Mouse (Mus musculus) liver, embryonic 14.5 days (tissue): ENCODE measurements around the gene F2rl3. TPM values are rescaled to one million over a fixed set of nuclear protein-coding genes. Genes with fewer than 3 reads are reported as not detected.

Source experiments
- ATAC-seq: fragments of 200-750 bp; cut with Nextera tagmentation; 2 replicates; pipeline ENCODE4 v1.8.0; 2017; ENCODE audit warnings: moderate number of reproducible peaks, mild to moderate bottlenecking, moderate library complexity; ENCODE audit not compliant: insufficient read depth
- DNase-seq, 3 experiments: peaks; one replicate each; pipeline ENCODE4 v3.0.0-alpha.2; 2012 to 2013; ENCODE audit warnings: low read depth in 3 of 3, low spot score in 3 of 3
- H3K27ac ChIP-seq: fragments of 300-500 bp; sonication (generic); 2 replicates; pipeline ENCODE4 v1.5.1; 2014; ENCODE audit warnings: moderate library complexity, mild to moderate bottlenecking, control low read depth, inconsistent platforms
- H3K27me3 ChIP-seq: fragments of 300-500 bp; sonication (generic); 2 replicates; pipeline ENCODE4 v1.6.1; 2014; ENCODE audit warnings: mild to moderate bottlenecking, low read length, moderate library complexity; ENCODE audit not compliant: control insufficient read depth, insufficient read depth
- H3K36me3 ChIP-seq: fragments of 300-500 bp; sonication (generic); replicated peaks from 2 replicates; pipeline ENCODE4 v1.6.1; 2014; ENCODE audit warnings: low read depth; ENCODE audit not compliant: control insufficient read depth, insufficient read depth
- H3K4me1 ChIP-seq, 2 experiments: fragments of 200-500 bp in 1 of 2; fragments of 300-500 bp in 1 of 2; sonication (generic) in 1 of 2; replicated peaks; 2 replicates each; pipeline ENCODE4 v1.6.1; 2012 to 2014; ENCODE audit warnings: antibody characterized with exemption in 1 of 2, inconsistent platforms in 1 of 2, low read length in 1 of 2; ENCODE audit not compliant: control insufficient read depth in 2 of 2, insufficient read depth in 2 of 2
- H3K4me2 ChIP-seq: fragments of 300-500 bp; sonication (generic); 2 replicates; pipeline ENCODE4 v1.6.1; 2014; ENCODE audit warnings: low read depth, mild to moderate bottlenecking, control low read depth, moderate library complexity
- H3K4me3 ChIP-seq, 2 experiments: fragments of 200-500 bp in 1 of 2; fragments of 300-500 bp in 1 of 2; sonication (generic) in 1 of 2; 2 replicates each; pipeline ENCODE4 v1.5.1; 2012 to 2014; ENCODE audit warnings: low read depth in 2 of 2, low read length in 2 of 2, mild to moderate bottlenecking in 2 of 2, control low read depth in 1 of 2, inconsistent platforms in 1 of 2, moderate library complexity in 1 of 2; ENCODE audit not compliant: insufficient read depth in 1 of 2
- H3K9ac ChIP-seq: fragments of 300-500 bp; sonication (generic); replicated peaks from 2 replicates; pipeline ENCODE4 v1.6.1; 2014; ENCODE audit warnings: mild to moderate bottlenecking, control low read depth, moderate library complexity
- H3K9me3 ChIP-seq: fragments of 300-500 bp; sonication (generic); 2 replicates; pipeline ENCODE4 v1.6.1; 2016; ENCODE audit warnings: low read length, mixed read lengths; ENCODE audit not compliant: control insufficient read depth
- CTCF ChIP-seq: IDR thresholded peaks from 2 replicates; pipeline ENCODE4 v1.5.1; 2016; ENCODE audit warnings: antibody characterized with exemption, low read depth, control low read depth
- EP300 ChIP-seq: IDR thresholded peaks from 2 replicates; pipeline ENCODE4 v1.6.1; 2016; ENCODE audit warnings: antibody characterized with exemption, low read depth
- WGBS: fragments of 180-500 bp; shearing (Covaris S2); extraction: QIAGEN DNeasy Blood & Tissue Kit; methylation state at CpG from one replicate; pipeline ENCODE4 v1.1.7; 2014; ENCODE audit not compliant: insufficient replicate concordance; 5-methylcytosine and 5-hydroxymethylcytosine counted together
- polyA plus RNA-seq, 2 experiments: library from polyadenylated mRNA; depleted of rRNA in 1 of 2; stranded (reverse) in 1 of 2; unstranded in 1 of 2; fragments of >200 nt; fragmentation: Nextera tagmentation in 1 of 2; extraction: Ambion mirVana in 1 of 2; gene quantifications; 2 replicates each; pipeline versions ENCODE4 v1.2.1 to v1.2.3; 2012 to 2014

The F2rl3 gene
- polyA plus RNA-seq, 2 experiments, result 2.8 to 3.9 TPM

DNA sequence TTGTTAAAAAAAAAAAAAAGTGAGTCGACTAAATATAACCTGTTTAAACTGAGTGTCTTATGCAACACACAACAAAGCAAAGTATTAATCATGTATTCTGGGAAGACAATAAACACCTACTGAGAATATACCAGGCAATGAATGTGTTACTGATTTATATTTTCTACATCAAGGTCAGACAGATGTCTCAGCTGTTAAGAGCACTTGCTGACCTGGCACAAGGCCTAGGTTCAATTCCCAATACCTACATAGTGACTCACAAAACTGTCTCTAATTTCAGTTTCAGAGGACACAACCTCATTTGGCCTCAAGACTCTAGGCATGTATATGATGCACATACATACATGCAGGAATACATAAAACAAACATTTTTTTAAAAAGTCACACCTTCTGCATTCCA, 16.1 kb downstream of the F2rl3 start:
- H3K4me1 ChIP-seq, result no peaks in the 10 kb centered on the region
- DNase-seq (no peak), ATAC-seq (no peak)
- H3K4me3 ChIP-seq, result no peak overlapping the region
- H3K9me3 ChIP-seq, result no peaks in the 10 kb centered on the region
- no peak overlapping the region for H3K27ac ChIP-seq
- H3K27me3 ChIP-seq, result no peaks in the 10 kb centered on the region
- no peak overlapping the region for H3K9ac ChIP-seq
- H3K4me2 ChIP-seq, result no peak overlapping the region
- H3K36me3 ChIP-seq, result no peaks in the 10 kb centered on the region
- TF ChIP-seq EP300, result no peak
- no peak for TF ChIP-seq CTCF
- WGBS, result 44% methylated on average over 1 of the region's 1 CpGs

DNA sequence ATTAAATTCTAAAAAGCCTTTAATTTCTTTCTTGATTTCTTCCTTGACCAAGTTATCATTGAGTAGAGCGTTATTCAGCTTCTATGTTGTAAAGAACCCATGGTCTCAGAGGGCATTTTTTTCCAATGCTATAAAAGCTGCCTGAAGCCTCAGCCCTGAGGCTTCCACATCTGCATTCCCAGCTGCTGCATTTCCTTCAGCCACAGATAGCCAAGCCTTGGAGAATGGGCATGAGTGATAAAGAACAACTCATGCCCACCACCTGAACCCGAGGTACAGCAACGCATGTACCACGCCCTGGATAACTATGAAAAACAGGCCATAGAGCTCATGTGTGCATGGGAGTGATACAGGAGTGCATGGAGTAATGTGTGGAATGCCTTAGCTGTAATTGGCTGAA, 19.0 kb downstream of the F2rl3 start:
- Histone ChIP-seq H3K4me1 (no peaks in the 10 kb centered on the region), H3K9me3 (no peaks in the 10 kb centered on the region), H3K27ac (no peak overlapping the region), H3K36me3 (no peaks in the 10 kb centered on the region), H3K4me3 (no peak overlapping the region), H3K27me3 (no peaks in the 10 kb centered on the region), H3K4me2 (no peak overlapping the region), H3K9ac (no peak overlapping the region)
- ATAC-seq, result no peak
- WGBS, result 78% methylated on average over 4 of the region's 4 CpGs
- no peak for TF ChIP-seq EP300
- no peak for TF ChIP-seq CTCF
- DNase-seq, result no peak

GRCm38 (mm10) chr8:72801583-72801982, 39.9 kb downstream of the F2rl3 start:
- Histone ChIP-seq H3K9me3 (no peaks in the 10 kb centered on the region), H3K36me3 (no peaks in the 10 kb centered on the region), H3K9ac (no peak overlapping the region), H3K27me3 (no peaks in the 10 kb centered on the region), H3K27ac (no peak overlapping the region), H3K4me1 (no peaks in the 10 kb centered on the region), H3K4me2 (no peak overlapping the region), H3K4me3 (no peak overlapping the region)
- ATAC-seq, result no peak
- TF ChIP-seq CTCF, result no peak
- no peak for TF ChIP-seq EP300
- WGBS, result 57% methylated on average over 2 of the region's 2 CpGs
- no peak for DNase-seq

- no peak overlapping the region for H3K4me2 ChIP-seq
- H3K9ac ChIP-seq, result no peak overlapping the region
- no peaks in the 10 kb centered on the region for H3K27me3 ChIP-seq
- no peaks in the 10 kb centered on the region for H3K36me3 ChIP-seq
- no peaks in the 10 kb centered on the region for H3K4me1 ChIP-seq
- no peak for TF ChIP-seq EP300
- TF ChIP-seq CTCF, result no peak
- H3K27ac ChIP-seq, result no peak overlapping the region
- no peak for DNase-seq
- no peaks in the 10 kb centered on the region for H3K9me3 ChIP-seq
- ATAC-seq, result no peak
- no peak overlapping the region for H3K4me3 ChIP-seq
- WGBS, result 71% methylated on average over 3 of the region's 3 CpGs
These were observed 51.0 kb downstream of the F2rl3 start for GRCm38 (mm10) chr8:72812690-72813089.

Other genes starting within 250 kb of the F2rl3 start
- 4.6 TPM in 2 replicates for gene Med26, start 213.6 kb upstream of the F2rl3 start, polyA plus RNA-seq (2012; rRNA removed)
- gene Med26, start 213.6 kb upstream of the F2rl3 start, polyA plus RNA-seq (2014; fragmentation: Nextera tagmentation; extraction: Ambion mirVana), result 5.5 and 6.2 TPM in 2 replicates
- gene Smim7, start 190.8 kb upstream of the F2rl3 start, polyA plus RNA-seq (2012; rRNA removed), result 12.5 and 16.3 TPM in 2 replicates
- 32.2 and 33.5 TPM in 2 replicates for gene Smim7, start 190.8 kb upstream of the F2rl3 start, polyA plus RNA-seq (2014; fragmentation: Nextera tagmentation; extraction: Ambion mirVana)
- 0.98 and 1.1 TPM in 2 replicates for gene Tmem38a, start 189.8 kb upstream of the F2rl3 start, polyA plus RNA-seq (2012; rRNA removed)
- 0.62 and 0.97 TPM in 2 replicates for gene Tmem38a, start 189.8 kb upstream of the F2rl3 start, polyA plus RNA-seq (2014; fragmentation: Nextera tagmentation; extraction: Ambion mirVana)
- gene Nwd1, start 115.2 kb upstream of the F2rl3 start, polyA plus RNA-seq (2012; rRNA removed), result under 0.01 and 0.01 TPM in 2 replicates
- gene Nwd1, start 115.2 kb upstream of the F2rl3 start, polyA plus RNA-seq (2014; fragmentation: Nextera tagmentation; extraction: Ambion mirVana), result not detected in 2 replicates
- 47.6 and 57.0 TPM in 2 replicates for gene Sin3b, start 38.6 kb upstream of the F2rl3 start, polyA plus RNA-seq (2012; rRNA removed)
- gene Sin3b, start 38.6 kb upstream of the F2rl3 start, polyA plus RNA-seq (2014; fragmentation: Nextera tagmentation; extraction: Ambion mirVana), result 68.7 and 70.3 TPM in 2 replicates